Mouse (Mus musculus): ENCODE results near the gene Runx3.

The Runx3 gene

DNA sequence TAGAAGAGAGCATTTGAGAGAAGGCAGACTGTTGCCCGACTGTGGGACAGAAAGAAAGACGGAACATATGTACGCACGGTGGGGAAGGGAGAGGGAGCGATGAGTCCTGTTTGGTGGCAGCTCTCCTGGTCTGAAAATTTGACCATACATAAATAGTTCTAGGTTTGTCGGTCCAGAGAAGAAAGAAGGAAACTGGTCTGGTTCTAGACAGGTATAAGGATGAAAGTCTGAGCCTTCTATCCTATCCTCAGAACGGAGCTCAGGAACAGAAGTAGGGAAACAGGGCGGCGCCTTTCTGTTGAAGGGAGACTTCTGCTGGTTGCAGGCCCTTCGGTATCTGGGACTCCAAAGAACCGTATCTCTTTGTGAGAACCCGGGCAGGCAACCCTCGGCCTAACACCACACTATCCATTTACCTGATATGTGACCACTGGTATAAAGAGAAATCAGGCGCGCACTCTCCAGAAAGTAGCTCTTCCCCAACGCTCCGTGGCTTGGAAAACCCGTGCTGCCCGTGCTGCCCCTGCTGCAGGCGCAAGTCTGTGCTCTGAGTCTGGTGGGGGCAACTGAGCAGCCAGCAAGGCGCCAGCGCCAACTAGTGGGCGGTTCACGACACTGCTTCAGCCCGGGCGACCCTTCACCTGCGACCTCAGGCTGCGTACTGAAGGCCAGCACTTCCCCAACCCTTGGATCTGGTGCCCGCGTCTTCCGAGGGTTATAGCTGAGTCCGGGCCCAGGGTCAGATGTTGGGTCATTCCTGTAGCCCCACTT, 29.8 kb downstream of the Runx3 start:
- DNase-seq (ENCODE audit: low read depth, low spot score): peak; percentile 88

DNA sequence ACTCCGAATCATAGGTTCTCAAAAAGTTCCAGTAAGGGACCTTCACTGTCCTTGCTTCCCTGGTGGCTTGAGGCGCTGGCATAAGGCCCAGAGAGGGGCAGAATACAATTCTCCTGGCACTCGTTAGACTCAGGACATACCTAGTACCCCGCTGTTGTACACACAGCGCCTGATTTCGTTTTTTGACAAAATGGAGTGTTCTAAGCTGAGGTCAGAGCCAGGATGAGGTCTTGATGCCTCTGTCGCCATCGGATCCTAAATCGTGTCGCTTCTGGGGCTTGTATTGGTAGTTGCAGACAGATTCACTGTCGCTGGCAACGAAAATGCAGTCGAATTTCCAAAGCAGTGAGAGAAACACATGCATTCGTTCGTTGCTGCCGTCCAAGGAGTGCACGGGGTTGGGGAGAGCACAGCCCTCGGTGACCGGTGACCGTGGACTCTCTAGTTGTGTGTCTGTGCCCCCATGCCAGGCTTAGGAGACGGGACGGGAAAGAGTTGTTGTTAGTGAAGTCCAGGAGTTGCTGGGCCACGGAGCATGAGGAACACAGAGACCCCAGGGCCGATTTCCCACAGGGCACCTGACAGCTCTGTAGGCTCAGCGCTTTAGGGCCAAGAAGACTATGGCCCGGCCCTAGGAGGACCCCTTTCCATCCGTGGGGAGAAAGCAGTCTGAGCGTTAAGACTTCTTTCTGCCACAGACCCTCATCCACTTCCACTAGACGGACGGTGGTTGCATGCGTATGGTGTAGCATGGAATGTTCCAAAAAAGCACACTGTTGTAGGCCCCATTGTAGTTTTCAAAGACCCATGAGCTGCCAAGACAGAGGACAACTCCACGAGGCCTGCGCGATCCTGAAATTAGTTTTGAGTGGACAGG, 30.9 kb downstream of the Runx3 start:
- no peak for DNase-seq (ENCODE audit: low read depth, low spot score)

DNA sequence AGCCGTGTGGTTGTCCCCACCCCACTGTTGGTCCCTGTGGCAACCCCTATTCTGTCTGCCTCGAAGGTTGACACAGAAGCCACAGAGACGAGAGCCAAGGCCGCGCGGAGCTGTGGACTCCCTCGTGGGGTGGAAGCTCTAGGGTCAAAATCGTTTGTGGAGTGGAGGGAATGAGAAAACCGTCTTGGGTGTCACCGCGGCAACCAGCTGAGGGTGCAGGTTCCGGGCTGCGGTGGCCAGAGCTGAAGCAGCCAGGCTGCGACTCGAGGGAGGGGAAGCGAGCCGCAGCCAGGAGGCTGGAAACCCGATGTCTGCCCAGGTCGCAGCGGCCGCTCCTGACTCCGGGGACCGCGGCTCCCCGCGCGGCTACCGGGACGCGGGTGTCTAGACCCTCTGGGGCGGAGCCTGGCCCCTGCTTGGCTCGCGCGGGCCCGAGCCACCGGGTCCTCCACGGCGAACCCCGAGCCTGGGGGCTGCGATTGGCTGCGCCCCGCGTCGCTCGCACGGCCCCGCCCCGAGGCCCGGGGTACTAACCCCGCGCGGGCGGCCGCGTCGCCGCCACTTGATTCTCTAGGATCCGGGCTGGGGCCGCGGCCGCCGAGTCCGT, 31.6 kb downstream of the Runx3 start:
- DNase-seq (ENCODE audit: low read depth, low spot score): no peak

DNA sequence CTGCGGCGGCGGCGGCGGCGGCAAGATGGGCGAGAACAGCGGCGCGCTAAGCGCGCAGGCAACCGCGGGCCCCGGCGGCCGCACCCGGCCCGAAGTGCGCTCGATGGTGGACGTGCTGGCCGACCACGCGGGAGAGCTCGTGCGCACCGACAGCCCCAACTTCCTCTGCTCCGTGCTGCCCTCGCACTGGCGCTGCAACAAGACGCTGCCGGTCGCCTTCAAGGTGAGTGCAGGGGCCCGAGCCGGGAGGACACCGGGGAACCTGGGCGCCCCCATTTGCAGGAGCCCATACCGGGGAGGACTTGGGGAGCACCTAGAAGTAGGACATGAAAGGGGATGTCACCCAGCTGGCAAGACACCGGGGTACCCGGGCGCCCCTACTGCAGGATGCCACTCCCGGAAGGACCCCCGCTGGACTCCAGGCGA, 32.4 kb downstream of the Runx3 start:
- no peak for DNase-seq (ENCODE audit: low read depth, low spot score)

DNA sequence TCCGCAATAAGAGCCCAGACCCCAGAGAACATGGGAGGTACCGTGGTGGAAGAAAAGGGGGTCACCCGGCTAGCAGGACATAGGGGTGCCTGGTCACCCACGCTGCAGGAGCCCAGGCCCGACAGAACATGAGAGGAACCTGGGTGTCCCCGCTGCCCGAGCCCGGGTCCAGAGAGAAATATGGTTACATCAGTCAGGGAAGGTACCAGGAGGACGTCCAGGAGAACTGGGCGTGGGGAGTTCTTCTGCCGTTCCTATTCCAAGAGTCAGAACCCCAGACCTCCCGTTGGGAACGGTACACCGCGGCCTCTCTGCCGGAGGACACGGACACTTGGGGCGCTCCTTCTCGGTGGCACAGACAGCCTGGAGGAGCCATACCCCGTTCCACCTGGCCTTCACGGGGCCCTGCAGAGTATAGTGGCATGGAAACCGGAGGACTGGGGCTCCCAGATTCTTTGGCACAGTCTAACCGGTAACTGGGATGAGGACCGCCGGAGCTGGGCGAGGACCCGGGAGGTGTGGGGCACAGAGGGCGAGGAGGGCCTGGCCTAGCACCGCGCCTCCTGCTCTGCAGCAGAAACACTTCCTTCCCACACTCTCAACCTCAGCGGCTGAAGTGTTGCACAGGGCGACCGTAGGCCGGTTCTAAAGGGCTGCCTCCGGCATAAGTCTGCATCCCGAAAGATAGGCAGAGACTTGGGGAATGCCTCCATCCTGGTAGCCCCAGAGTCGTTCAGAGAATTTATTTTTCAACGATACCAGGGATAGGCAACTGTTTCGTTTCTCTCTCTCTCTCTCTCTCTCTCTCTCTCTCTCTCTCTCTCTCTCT, 33.0 kb downstream of the Runx3 start:
- peak; percentile 62 for DNase-seq (ENCODE audit: low read depth, low spot score)

GRCm38 (mm10) chr4:135154089-135154949, 33.9 kb downstream of the Runx3 start:
- no peak for DNase-seq (ENCODE audit: low read depth, low spot score)

DNA sequence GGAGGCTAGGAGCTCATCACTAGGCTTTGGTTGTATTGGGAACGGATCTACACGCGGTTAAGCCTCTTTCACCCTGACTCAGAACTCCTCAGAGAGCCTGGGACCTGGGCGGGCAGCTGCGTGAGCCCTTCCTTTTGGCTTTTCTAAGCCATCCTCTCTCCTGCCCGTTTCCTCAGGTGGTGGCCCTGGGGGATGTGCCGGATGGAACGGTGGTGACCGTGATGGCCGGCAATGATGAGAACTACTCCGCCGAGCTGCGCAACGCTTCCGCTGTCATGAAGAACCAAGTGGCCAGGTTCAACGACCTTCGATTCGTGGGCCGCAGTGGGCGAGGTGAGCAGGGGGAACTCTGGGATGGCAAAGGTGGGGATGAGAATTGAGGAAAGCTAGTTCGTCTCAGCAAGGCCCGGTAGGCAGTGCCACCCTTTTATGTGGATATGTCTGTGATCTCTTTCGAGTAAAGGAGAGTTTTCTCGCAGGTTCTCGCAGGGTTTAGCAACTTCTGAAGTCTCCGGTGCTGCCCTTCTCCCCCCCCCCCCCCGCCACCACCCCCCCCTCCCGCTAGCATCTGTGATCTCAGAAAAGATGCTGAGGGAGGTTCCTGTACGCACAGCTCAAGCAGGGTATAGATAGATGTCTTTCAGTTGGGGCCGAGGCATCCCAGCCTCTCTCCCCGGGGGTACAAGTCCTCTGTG, 34.8 kb downstream of the Runx3 start:
- DNase-seq (ENCODE audit: low read depth, low spot score): no peak

- no peak for DNase-seq (ENCODE audit: low read depth, low spot score)
These were observed 35.5 kb downstream of the Runx3 start for GRCm38 (mm10) chr4:135155805-135156469.

- no peak for DNase-seq (ENCODE audit: low read depth, low spot score)
These were observed 36.1 kb downstream of the Runx3 start for GRCm38 (mm10) chr4:135156531-135156930.

- no peak for DNase-seq (ENCODE audit: low read depth, low spot score)
These were observed 36.9 kb downstream of the Runx3 start for GRCm38 (mm10) chr4:135157329-135157728.

DNA sequence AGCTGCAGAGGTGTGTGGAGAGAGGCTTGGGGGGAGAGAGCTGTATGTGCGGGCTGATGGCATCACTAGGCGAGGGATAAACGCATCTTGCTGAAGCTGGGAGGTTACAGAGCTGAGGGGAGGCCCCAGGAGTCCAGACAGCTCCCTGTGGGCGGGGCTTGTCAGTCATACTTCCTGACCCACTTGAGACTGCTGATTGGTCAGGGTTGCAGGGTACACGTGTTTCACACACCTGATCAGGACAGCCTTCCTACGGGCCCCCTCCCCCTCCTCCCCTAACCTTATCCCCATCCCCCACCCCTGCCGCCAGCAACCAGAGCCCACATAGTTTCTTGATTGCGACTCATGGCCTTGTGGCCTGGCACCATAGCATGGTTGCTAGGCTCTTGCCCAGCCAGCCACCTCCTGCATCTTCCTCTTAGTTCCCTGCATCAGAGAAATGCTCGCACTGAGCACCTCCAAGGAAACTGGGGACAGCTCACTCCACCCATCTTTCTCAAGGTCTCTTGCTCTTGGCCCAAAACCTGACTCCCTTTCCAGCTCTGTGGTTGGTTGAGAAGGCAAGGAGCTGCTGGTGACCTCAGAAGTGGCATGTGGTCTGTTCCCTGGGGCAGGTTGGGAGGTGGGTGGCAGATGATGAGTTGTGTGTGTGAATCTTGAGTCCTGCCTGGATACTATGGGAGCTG, 38.4 kb downstream of the Runx3 start:
- peak; percentile 91 for DNase-seq (ENCODE audit: low read depth, low spot score)

GRCm38 (mm10) chr4:135159663-135160062, 39.2 kb downstream of the Runx3 start:
- no peak for DNase-seq (ENCODE audit: low read depth, low spot score)

GRCm38 (mm10) chr4:135160168-135160567, 39.7 kb downstream of the Runx3 start:
- no peak for DNase-seq (ENCODE audit: low read depth, low spot score)

DNA sequence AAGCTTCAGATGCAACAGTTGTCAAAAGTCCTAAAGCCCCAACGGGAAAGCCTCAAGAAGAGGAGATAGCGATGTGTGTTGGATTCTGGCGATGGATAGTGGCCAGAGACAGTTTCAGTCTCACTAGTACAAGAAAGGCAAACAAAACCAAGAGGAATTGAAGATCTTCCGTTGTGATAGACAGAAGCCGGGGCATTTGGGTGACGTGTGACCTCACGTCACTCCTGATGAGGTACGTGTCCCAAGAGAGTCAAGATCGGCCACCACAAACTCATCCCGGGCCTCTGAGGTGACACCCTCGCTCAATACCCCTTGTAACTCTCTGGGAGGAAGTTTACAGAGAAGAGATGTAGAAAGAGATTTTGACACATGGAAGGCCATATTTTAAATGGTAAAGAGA, 41.0 kb downstream of the Runx3 start:
- no peak for DNase-seq (ENCODE audit: low read depth, low spot score)

DNA sequence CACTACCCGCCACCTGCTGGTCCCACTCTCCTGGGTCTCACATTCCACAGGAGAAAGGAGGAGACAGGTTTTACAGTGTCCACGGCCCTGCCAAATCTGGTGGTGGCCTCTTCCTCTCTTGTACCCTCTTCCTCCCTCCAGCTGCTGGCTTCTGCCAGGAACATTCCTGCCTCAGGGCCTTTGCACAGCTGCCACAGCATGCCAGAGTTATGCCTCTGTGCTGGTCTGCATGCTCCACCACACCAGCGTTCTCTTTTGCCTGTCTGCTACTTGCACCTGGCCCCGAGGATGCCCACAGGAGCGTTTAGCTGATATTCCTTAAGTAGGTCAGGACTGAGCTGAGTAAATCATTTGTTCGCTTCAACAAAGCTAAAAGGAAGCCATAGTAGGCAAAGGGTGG, 45.3 kb downstream of the Runx3 start:
- no peak for DNase-seq (ENCODE audit: low read depth, low spot score)

DNA sequence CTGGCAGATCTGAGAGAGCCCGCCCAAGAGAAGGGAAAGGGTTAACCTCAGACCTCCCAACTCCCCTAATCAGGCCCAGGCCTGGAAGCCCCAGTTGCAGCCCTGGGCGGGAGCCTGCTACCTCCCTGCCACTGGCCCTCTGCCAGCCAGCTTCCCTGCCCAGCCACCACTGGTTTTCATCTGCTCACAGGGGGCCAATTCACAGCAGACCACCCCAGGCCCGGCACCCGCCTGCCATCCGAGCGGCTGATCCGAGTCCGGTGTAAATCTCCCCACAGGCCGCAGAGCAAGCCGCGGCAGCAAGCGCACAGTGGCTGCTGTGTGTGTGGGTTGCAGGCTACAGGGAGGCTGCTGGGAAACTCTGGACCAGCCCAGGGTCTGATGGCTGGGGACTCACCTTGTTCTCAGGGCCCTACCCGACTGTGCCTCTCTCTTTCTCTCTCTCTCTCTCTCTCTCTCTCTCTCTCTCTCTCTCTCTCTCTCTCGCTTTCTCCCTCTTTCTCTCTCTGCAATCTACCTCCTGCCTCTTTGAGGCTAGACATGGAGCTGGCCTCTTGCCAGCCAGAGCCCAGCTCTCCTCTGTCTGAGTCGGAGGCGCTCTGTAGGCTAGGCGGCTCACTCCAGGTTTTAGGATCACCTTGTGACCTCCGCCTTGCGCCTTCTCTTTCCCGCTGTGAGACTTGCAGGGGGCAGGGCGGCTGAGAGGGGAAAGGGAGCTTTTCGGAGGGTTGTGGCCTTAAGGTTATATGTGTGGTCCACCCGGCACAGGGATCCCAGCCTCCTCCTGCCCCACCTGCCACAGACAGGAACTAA, 46.2 kb downstream of the Runx3 start:
- DNase-seq (ENCODE audit: low read depth, low spot score): peak; percentile 75

DNA sequence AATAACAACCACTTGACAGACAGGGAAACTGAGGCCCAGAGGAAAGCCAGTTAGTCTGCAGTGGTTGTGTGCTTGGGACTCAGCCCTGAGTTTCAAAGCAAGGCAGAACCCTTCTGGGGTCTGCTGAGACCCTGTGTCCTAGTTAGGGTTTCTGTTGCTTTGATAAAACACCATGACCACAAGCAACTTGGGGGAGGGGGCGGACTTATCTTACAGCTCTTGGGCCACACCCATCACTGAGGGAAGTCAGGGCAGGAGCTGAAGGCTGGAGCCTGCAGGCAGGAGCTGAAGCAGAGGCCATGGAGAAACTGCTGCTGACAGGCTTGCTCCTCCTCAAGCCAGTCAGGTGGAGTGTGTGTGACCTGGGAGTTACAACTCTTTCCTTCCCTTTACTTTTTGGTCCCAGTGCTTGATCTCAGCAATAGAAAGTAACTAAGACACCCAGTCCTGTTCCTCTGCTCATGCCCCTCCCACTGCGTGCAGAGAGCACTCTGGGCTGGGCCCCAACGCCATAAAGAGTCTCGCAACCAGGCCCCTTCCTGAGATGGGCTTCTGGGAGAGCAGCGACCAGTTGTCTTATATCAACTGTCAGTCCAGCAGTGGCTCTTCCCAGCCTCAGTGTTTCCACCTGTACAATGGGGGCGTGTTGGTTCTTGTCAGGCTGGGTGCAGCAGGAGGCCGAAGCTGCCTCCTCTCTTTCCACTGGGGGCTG, 47.5 kb downstream of the Runx3 start:
- DNase-seq (ENCODE audit: low read depth, low spot score): peak; percentile 67
